Mouse (Mus musculus) ES-E14 (cell line): ENCODE measurements at regions not wholly inside any gene's neighbourhood (a gene's known extent, or its start where the extent isn't known, plus 50 kb on each side); places are given as distances from the start of the nearest gene placed in this dataset.
A peak's percentile ranks its signal among the peaks of the same experiment; 100 is the strongest.

ENCODE experiments used
- DNase-seq: peaks from one replicate; pipeline ENCODE4 v3.0.0-alpha.2; 2013; ENCODE audit warnings: low read depth, low spot score
- H3K27ac ChIP-seq: 2 replicates; pipeline ENCODE4 v1.5.1; 2012; ENCODE audit warnings: low read depth, mild to moderate bottlenecking, low read length, moderate library complexity, mixed read lengths; ENCODE audit not compliant: poor library complexity, insufficient read depth, severe bottlenecking
- H3K36me3 ChIP-seq: 2 replicates; pipeline ENCODE4 v1.6.1; 2012; ENCODE audit warnings: mild to moderate bottlenecking, low read length, moderate library complexity, mixed read lengths; ENCODE audit not compliant: control insufficient read depth, poor library complexity, insufficient read depth, severe bottlenecking
- H3K4me1 ChIP-seq, 2 experiments: fragments of 150-350 bp in 1 of 2; sonication (generic) in 1 of 2; 2 replicates each; pipeline ENCODE4 v1.6.1; 2012; ENCODE audit warnings: low read length in 2 of 2, mild to moderate bottlenecking in 1 of 2, mixed read lengths in 1 of 2; ENCODE audit not compliant: control insufficient read depth in 2 of 2, insufficient read depth in 2 of 2, poor library complexity in 1 of 2
- H3K4me3 ChIP-seq, 2 experiments: fragments of 150-350 bp in 1 of 2; sonication (generic) in 1 of 2; 2 replicates each; pipeline ENCODE4 v1.5.1; 2012; ENCODE audit warnings: low read length in 2 of 2, low read depth in 1 of 2, mild to moderate bottlenecking in 1 of 2, mixed read lengths in 1 of 2; ENCODE audit not compliant: insufficient read depth in 1 of 2, poor library complexity in 1 of 2, severe bottlenecking in 1 of 2
- H3K9ac ChIP-seq: 2 replicates; pipeline ENCODE4 v1.6.1; 2012; ENCODE audit warnings: low read depth, mild to moderate bottlenecking, low read length, mixed read lengths; ENCODE audit not compliant: poor library complexity, insufficient read depth, severe bottlenecking
- H3K9me3 ChIP-seq: fragments of 150-350 bp; sonication (generic); 2 replicates; pipeline ENCODE4 v1.6.1; 2012; ENCODE audit warnings: low read depth, mild to moderate bottlenecking, low read length; ENCODE audit not compliant: control insufficient read depth, insufficient read depth
- CHD2 ChIP-seq: IDR thresholded peaks from 2 replicates; pipeline ENCODE4 v1.6.1; 2014; ENCODE audit warnings: mild to moderate bottlenecking, low read depth, low read length, inconsistent platforms
- HCFC1 ChIP-seq: IDR thresholded peaks from 2 replicates; pipeline ENCODE4 v1.6.1; 2012; ENCODE audit warnings: low read length, inconsistent platforms, borderline replicate concordance; ENCODE audit not compliant: insufficient read depth
- MAFK ChIP-seq: IDR thresholded peaks from 2 replicates; pipeline ENCODE4 v1.6.1; 2014; ENCODE audit warnings: mild to moderate bottlenecking, low read depth, low read length, inconsistent platforms; ENCODE audit not compliant: insufficient read depth
- ZC3H11A ChIP-seq: IDR thresholded peaks from 2 replicates; pipeline ENCODE4 v1.6.1; 2012; ENCODE audit warnings: low read depth, mild to moderate bottlenecking, inconsistent platforms, low read length, borderline replicate concordance
- ZNF384 ChIP-seq: IDR thresholded peaks from 2 replicates; pipeline ENCODE4 v1.6.1; 2012; ENCODE audit warnings: low read depth, low read length, inconsistent platforms
- in situ Hi-C, 2 experiments: fragments of 600-800 bp; cut with MboI; formaldehyde crosslinking; loops; one replicate each; pipeline ENCODE4 v1.15.1; 2025; ENCODE audit warnings: low sequenced_read_pairs in 2 of 2, inconsistent platforms in 1 of 2; ENCODE audit not compliant: unreplicated experiment in 2 of 2

DNA sequence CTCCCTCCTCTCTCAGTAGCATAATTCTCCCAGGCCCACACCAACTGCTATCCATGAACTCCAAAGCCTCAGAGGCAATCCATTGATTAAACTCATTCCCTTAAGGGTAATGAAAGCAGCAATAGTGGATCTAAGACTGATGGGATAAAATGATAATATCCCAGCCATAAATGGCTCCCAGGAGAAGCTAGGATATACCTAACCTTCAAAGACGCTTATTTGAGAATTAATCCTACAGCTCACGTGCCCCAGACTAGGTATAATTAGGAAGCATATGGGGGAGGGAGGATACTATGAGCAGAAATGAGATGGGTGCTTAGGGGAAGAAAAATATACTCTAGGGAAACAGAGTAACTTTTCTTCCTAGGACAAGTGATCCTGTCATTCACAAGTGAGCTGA lies 52.8 kb upstream of the Rnf32 start:
- Histone ChIP-seq H3K9me3 (no peaks in the 10 kb centered on the region), H3K36me3 (no peaks in the 10 kb centered on the region), H3K4me3 (no peak overlapping the region), H3K27ac (no peak overlapping the region), H3K4me1 (no peaks in the 10 kb centered on the region; a peak in 2 of 4 replicates), H3K9ac (no peak overlapping the region)
- DNase-seq: no peak
- no peak for TF ChIP-seq ZNF384
- TF ChIP-seq MAFK: no peak
- in situ Hi-C loops: no loop called here

DNA sequence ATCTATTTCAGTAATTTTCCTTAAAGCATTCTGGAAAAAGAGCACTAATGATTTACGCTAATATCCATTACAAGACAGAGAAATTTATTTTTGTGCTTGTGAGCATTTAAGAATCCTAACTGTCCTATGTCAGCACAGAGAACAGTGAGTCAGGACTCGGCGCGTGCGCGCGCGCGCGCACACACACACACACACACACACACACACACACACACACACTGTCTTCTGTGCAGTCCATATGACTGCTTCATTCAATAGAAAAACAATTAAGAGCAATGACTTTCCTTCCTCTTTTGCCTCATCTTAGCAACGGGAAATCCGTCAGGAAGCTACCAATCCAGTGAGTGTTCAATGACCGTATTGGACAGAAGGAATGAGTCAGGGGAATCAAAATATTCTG lies 53.3 kb upstream of the Rnf32 start:
- in situ Hi-C loops: no loop called here
- no peaks in the 10 kb centered on the region for H3K9me3 ChIP-seq
- no peak overlapping the region for H3K9ac ChIP-seq
- DNase-seq: no peak
- no peak overlapping the region for H3K27ac ChIP-seq
- H3K36me3 ChIP-seq: no peaks in the 10 kb centered on the region
- no peak overlapping the region for H3K4me3 ChIP-seq
- peaks cover 0 to 1% of the 10 kb centered on the region in 2 experiments; a peak in 2 of 4 replicates for H3K4me1 ChIP-seq
- TF ChIP-seq ZC3H11A (no peak), MAFK (no peak), CHD2 (no peak), HCFC1 (no peak), ZNF384 (no peak)

DNA sequence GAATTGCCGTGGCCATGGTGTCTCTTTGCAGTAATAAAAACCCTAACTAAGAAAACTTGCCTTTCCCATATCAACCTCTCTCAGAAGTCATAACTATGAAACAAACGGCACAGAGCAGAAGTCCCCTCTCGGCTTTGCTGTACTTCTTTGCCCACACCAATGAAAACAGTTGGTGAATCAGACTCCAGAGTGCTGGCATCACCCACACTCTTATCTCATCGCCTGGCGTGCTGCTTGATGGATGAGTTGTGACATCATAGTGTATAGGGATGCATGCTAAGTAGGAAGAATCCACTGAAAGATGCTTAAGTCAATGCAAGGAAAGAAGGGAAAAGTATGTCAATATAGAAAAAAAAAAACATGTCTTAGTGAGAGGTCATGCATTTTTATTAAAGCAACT lies 58.3 kb upstream of the Rnf32 start:
- no peaks in the 10 kb centered on the region for H3K36me3 ChIP-seq
- DNase-seq: no peak
- no peak overlapping the region for H3K27ac ChIP-seq
- no peak overlapping the region for H3K4me3 ChIP-seq
- no peak for TF ChIP-seq ZNF384
- TF ChIP-seq HCFC1: no peak
- TF ChIP-seq CHD2: no peak
- no peak overlapping the region for H3K9ac ChIP-seq
- H3K9me3 ChIP-seq: no peaks in the 10 kb centered on the region
- H3K4me1 ChIP-seq: peaks cover 0 to 1% of the 10 kb centered on the region in 2 experiments; a peak in 2 of 4 replicates
- in situ Hi-C loops: no loop called here

- Histone ChIP-seq H3K4me3 (no peak overlapping the region), H3K36me3 (no peaks in the 10 kb centered on the region), H3K27ac (no peak overlapping the region), H3K4me1 (peaks cover 0 to 2% of the 10 kb centered on the region in 2 experiments; a peak in 1 of 4 replicates), H3K9ac (no peak overlapping the region), H3K9me3 (no peaks in the 10 kb centered on the region)
- in situ Hi-C loops: no loop called here
- TF ChIP-seq MAFK: no peak
- no peak for TF ChIP-seq ZNF384
- TF ChIP-seq HCFC1: no peak
- no peak for TF ChIP-seq ZC3H11A
- no peak for TF ChIP-seq CHD2
- peak; percentile 40 for DNase-seq
Observed at GRCm38 (mm10) chr5:29132261-29132660, 63.5 kb upstream of the Rnf32 start.

GRCm38 (mm10) chr5:29131762-29132161 lies 64.0 kb upstream of the Rnf32 start:
- no peaks in the 10 kb centered on the region for H3K9me3 ChIP-seq
- no peak overlapping the region for H3K9ac ChIP-seq
- peak; percentile 66 for DNase-seq
- in situ Hi-C loops: no loop called here
- H3K4me1 ChIP-seq: peaks cover 0 to 2% of the 10 kb centered on the region in 2 experiments; a peak in 1 of 4 replicates
- no peak overlapping the region for H3K4me3 ChIP-seq
- TF ChIP-seq ZNF384 (no peak), CHD2 (no peak), ZC3H11A (no peak), HCFC1 (no peak), MAFK (no peak)
- no peak overlapping the region for H3K27ac ChIP-seq
- no peaks in the 10 kb centered on the region for H3K36me3 ChIP-seq
